Mouse (Mus musculus) testis, adult 2 months (tissue): ENCODE data around the gene Dirc2.

Source experiments
- CTCF ChIP-seq: fragments of 200-500 bp; IDR thresholded peaks from 2 replicates; pipeline ENCODE4 v1.5.1; 2012; ENCODE audit warnings: low read depth, mild to moderate bottlenecking, inconsistent platforms, low read length, moderate library complexity; ENCODE audit not compliant: control insufficient read depth, insufficient read depth, insufficient replicate concordance
- POLR2A ChIP-seq: fragments of 200-500 bp; IDR thresholded peaks from 2 replicates; pipeline ENCODE4 v1.6.1; 2012; ENCODE audit warnings: low read depth, mild to moderate bottlenecking, inconsistent platforms, low read length, moderate library complexity; ENCODE audit not compliant: control insufficient read depth

- no peak for TF ChIP-seq CTCF
- no peak for TF ChIP-seq POLR2A
These were observed 22.9 kb upstream of the Dirc2 start for GRCm38 (mm10) chr16:35791962-35792521.
